Mouse (Mus musculus) liver, postnatal 0 days (tissue): ENCODE data around the gene Synpr.

Experiments used
- CTCF ChIP-seq: sonication (generic); IDR thresholded peaks from 2 replicates; pipeline ENCODE4 v1.5.1; 2016; ENCODE audit warnings: antibody characterized with exemption, low read depth
- EP300 ChIP-seq: IDR thresholded peaks from 2 replicates; pipeline ENCODE4 v1.6.1; 2016; ENCODE audit warnings: antibody characterized with exemption, low read depth, mild to moderate bottlenecking

DNA sequence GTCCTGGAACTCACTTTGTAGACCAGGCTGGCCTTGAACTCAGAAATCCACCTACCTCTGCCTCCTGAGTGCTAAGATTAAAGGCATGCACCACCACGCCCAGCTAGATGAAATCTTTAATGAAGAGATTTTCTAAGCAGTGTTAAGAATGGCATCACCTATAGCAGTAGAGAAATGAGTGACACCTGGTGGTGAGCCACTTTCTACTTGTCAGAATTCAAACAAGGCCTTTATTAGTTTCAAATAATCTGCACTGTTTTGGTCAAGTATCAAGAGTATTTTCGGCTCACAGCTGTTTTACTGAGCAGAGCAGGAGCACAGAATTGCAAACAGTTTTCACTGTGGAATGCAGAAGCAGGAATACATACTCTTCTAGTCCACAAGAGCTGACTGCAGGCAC is 59.7 kb downstream of the Synpr start:
- TF ChIP-seq CTCF = no peak
- TF ChIP-seq EP300 = no peak
